Comparison of ENCODE assay signal across 15 mouse cellular contexts in the genomic region with DNA sequence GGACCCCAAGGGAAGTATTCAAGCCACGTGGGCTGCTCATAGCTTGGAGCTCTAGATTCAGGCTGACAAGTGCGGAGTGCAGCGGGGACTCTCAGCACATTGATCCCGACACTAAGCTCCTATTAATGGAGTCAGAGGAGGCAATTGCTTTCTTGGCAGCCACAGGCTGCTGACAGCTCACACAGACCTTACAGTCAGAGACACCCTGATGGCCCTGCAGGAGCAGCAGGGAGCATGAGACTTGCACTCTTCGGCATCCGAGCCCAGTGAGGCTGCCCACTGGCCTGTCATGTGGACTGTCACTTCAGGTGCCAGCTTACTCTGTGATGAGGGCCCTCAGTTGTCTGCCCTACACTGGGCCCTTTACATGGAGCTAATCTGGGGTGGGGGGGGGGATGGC.
"Had no signal": no experiment of that assay in that cellular context is flagged by ENCODE, and none has a peak within 500 bp of the region (broad histone marks: within the 10 kb centered on the region; RNA-seq: fewer than 3 reads in every experiment).

No protein-coding gene starts in this region.

- H3K4me2 ChIP-seq: liver, embryonic 11.5 days; liver, embryonic 15.5 days; neural tube, embryonic 15.5 days; stomach, embryonic 15.5 days had no signal

- H3K36me3 ChIP-seq: limb, embryonic 10.5 days; liver, embryonic 15.5 days; neural tube, embryonic 15.5 days; stomach, embryonic 15.5 days had no signal

- H3K9ac ChIP-seq: liver, embryonic 15.5 days; neural tube, embryonic 15.5 days; stomach, embryonic 15.5 days had no signal

- DNase-seq: kidney, adult 11 months; kidney, adult 9 months; kidney, postnatal 4 days; lung, adult 2 months; lung, postnatal 36 days; thymus, postnatal 4 days had no signal

- H3K9me3 ChIP-seq: limb, embryonic 10.5 days; liver, embryonic 15.5 days; neural tube, embryonic 15.5 days; stomach, embryonic 15.5 days had no signal

- ATAC-seq: lung, postnatal 0 days had no signal

- H3K4me1 ChIP-seq: limb, embryonic 10.5 days; liver, embryonic 15.5 days; neural tube, embryonic 15.5 days; stomach, embryonic 15.5 days had no signal

- H3K27ac ChIP-seq: kidney, postnatal 0 days; layer of hippocampus, adult 2 months; limb, embryonic 10.5 days; liver, embryonic 15.5 days; neural tube, embryonic 15.5 days; stomach, embryonic 15.5 days had no signal

- H3K27me3 ChIP-seq: liver, embryonic 15.5 days; neural tube, embryonic 15.5 days; stomach, embryonic 15.5 days had no signal

- H3K4me3 ChIP-seq: layer of hippocampus, adult 2 months; limb, embryonic 10.5 days; liver, embryonic 15.5 days; myocyte; neural tube, embryonic 15.5 days; stomach, embryonic 15.5 days had no signal
